Mouse (Mus musculus) right cerebral cortex, postnatal 14 days (tissue): ENCODE measurements around the gene Zfp580.
"Not testable (repeated sequence)": the region's sequence is repeated elsewhere in the genome, so short reads cannot be mapped to it uniquely, and the experiment has no call there.

Experiments
- DNase-seq: peaks from one replicate; pipeline ENCODE4 v3.0.0; 2022

Gene Zfp580

GRCm38 (mm10) chr7:5074984-5075383 is 23.6 kb downstream of the Zfp580 start:
- DNase-seq, result no peak

GRCm38 (mm10) chr7:5076931-5077330 is 25.6 kb downstream of the Zfp580 start:
- DNase-seq, result no peak

GRCm38 (mm10) chr7:5079365-5080009 is 28.1 kb downstream of the Zfp580 start:
- not testable (repeated sequence) for DNase-seq

- peak; percentile 97 for DNase-seq
Observed at GRCm38 (mm10) chr7:5080010-5080751, 28.8 kb downstream of the Zfp580 start, which contains the start of gene Epn1. Gene Epn1, plus strand, starts transcription at chr7:5080235.

- no peak for DNase-seq
Observed at GRCm38 (mm10) chr7:5080815-5081214, 29.5 kb downstream of the Zfp580 start.

GRCm38 (mm10) chr7:5081241-5081640 is 29.9 kb downstream of the Zfp580 start:
- no peak for DNase-seq

- DNase-seq, result no peak
Observed at GRCm38 (mm10) chr7:5081939-5082338, 30.6 kb downstream of the Zfp580 start.

- DNase-seq, result no peak
Observed at GRCm38 (mm10) chr7:5083325-5084105, 32.2 kb downstream of the Zfp580 start.

- DNase-seq, result no peak
Observed at GRCm38 (mm10) chr7:5085512-5085911, 34.2 kb downstream of the Zfp580 start.

GRCm38 (mm10) chr7:5086921-5087440 is 35.6 kb downstream of the Zfp580 start:
- no peak for DNase-seq

GRCm38 (mm10) chr7:5087886-5088285 is 36.5 kb downstream of the Zfp580 start:
- DNase-seq, result no peak

GRCm38 (mm10) chr7:5089853-5090252 is 38.5 kb downstream of the Zfp580 start:
- peak; percentile 38 for DNase-seq

GRCm38 (mm10) chr7:5091008-5091728 is 39.8 kb downstream of the Zfp580 start:
- no peak for DNase-seq

- DNase-seq, result no peak
Observed at GRCm38 (mm10) chr7:5092381-5092780, 41.0 kb downstream of the Zfp580 start.

- peak; percentile 17 for DNase-seq
Observed at GRCm38 (mm10) chr7:5092831-5093510, 41.6 kb downstream of the Zfp580 start.

GRCm38 (mm10) chr7:5098769-5099168 is 47.4 kb downstream of the Zfp580 start:
- no peak for DNase-seq

- DNase-seq, result no peak
Observed at GRCm38 (mm10) chr7:5099796-5100195, 48.5 kb downstream of the Zfp580 start.

- DNase-seq, result no peak
Observed at GRCm38 (mm10) chr7:5101066-5101663, 49.8 kb downstream of the Zfp580 start.

GRCm38 (mm10) chr7:5102564-5102963 is 51.2 kb downstream of the Zfp580 start:
- no peak for DNase-seq
